Mouse (Mus musculus) small intestine, adult 2 months (tissue): ENCODE measurements around the gene Adra1b.

Experiments
- CTCF ChIP-seq: fragments of 200-500 bp; IDR thresholded peaks from 2 replicates; pipeline ENCODE4 v1.5.1; 2012; ENCODE audit warnings: low read depth, mild to moderate bottlenecking, control low read depth, inconsistent platforms, low read length, moderate library complexity, mixed read lengths; ENCODE audit not compliant: insufficient replicate concordance, insufficient read length; ENCODE audit errors: extremely low read depth
- POLR2A ChIP-seq: fragments of 200-500 bp; IDR thresholded peaks from 2 replicates; pipeline ENCODE4 v1.6.1; 2012; ENCODE audit warnings: low read depth, mild to moderate bottlenecking, control low read depth, inconsistent platforms, low read length, moderate library complexity

- TF ChIP-seq CTCF (no peak), POLR2A (no peak)
Observed at GRCm38 (mm10) chr11:43776324-43776694, 124.7 kb downstream of the Adra1b start.
